Mouse (Mus musculus) mesoderm, embryonic 11.5 days (tissue): Measurements from ENCODE around the gene Irs1.

Experiments
- DNase-seq: peaks from one replicate; pipeline ENCODE4 v3.0.0-alpha.2; 2012; ENCODE audit warnings: low read depth, low spot score

Gene Irs1

GRCm38 (mm10) chr1:82257457-82257856 is 33.8 kb downstream of the Irs1 start:
- peak; percentile 51 for DNase-seq

DNA sequence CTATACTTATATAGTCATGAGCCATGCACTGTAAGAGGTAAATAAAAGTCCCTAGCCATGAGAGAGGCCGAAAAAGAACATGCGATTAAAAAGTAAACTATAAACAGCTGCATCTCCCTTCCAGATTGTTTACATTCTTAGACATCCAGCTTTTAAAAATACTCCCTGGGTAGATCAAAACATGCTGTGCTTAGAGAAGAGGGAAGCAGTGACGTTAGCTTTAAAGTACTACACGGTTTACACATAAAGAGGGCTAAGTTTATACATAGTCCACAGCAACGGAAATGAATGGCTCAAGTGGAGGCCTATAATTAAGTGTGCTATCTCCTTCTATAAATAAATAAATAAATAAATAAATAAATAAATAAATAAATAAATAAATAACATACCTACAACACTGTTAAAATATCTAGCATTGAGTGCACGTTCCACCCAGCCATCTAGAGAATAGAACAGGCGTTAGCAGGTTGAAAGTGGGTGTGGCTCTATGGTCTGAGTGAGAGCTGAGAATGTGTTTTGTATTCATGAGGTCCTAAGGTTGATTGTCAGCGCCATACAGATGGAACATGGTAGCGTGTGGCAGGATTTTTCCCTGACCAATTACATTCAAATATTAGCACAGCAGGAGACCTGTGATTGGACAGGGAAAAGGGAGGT is 37.3 kb downstream of the Irs1 start:
- no peak for DNase-seq

- DNase-seq, result no peak
Measured at GRCm38 (mm10) chr1:82247221-82247951, 43.8 kb downstream of the Irs1 start.

DNA sequence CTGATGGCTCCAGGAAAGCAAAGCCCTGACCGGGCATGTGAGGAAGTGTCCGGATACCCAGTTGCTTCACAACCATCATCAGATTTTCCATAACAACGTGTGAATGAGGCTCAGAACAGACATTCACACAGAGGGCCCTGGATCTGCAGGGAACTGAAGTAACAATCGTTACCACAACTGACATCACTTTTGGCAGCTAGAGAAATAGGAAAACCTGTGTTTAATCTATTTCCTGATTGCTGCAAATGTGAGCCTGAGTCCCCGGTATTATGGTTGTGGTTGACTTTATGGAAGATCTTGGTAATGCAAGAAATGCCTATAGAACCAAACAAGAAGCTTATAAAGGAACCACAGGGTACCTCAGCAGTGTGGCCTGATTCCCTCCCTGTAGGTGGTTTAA is 46.2 kb downstream of the Irs1 start:
- no peak for DNase-seq

- DNase-seq, result no peak
Measured at GRCm38 (mm10) chr1:82243260-82243825, 47.9 kb downstream of the Irs1 start.

- DNase-seq, result no peak
Measured at GRCm38 (mm10) chr1:82239409-82240201, 51.6 kb downstream of the Irs1 start.

- DNase-seq, result no peak
Measured at GRCm38 (mm10) chr1:82238245-82238644, 53.0 kb downstream of the Irs1 start.

DNA sequence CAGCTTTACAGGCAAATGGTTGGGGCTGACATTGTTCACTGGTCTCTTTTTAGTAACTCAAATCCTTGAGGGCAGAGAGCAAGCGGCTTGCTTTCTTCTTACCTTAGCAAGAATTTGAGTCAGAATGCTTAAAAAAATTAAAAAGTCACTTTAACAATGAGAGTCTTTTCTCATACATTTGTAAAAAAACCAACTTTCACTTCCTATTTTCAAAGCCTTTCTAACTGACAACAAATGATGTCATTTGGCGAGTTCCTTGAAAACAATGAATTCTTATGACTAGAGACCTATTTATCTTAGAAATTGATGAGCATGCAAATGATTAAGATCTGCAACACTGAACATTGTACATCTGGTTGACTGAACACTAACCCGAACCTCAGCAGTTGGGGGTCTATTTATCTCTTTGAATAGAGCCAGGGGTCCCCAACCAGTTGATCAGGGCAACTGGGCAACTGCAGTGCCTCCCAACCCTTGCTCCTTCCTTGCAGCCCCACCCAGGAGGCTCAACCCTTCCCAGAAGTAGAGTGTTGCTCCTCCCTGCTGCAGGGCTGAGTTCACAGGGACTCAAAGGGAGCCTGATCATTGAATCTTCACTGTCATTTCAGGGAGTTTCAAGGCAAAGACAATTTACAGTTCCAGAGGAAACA is 55.6 kb downstream of the Irs1 start:
- no peak for DNase-seq

DNA sequence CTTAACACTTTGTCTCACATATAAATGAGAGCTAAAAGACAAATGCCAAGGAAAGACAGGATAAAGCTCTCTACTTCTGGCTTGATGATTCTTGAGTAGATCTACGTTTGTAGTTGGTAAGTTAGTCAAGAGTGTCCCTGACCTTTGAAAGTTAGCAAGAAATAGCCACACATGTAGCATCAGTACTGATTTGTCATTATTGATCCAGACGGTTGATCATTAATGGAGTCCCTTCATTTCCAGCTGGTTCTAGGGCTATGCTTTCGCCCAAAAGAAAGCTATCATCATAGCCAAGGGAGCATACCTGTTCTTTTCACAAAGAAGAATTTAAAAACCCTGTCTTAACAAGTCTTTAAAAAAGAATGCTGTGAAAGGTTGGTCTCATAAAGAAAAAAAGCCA is 56.6 kb downstream of the Irs1 start:
- DNase-seq, result no peak

- DNase-seq, result no peak
Measured at GRCm38 (mm10) chr1:82232812-82233211, 58.4 kb downstream of the Irs1 start, which contains the start of gene Gm9747. TSS of gene Gm9747 (plus strand) at chr1:82233112.

DNA sequence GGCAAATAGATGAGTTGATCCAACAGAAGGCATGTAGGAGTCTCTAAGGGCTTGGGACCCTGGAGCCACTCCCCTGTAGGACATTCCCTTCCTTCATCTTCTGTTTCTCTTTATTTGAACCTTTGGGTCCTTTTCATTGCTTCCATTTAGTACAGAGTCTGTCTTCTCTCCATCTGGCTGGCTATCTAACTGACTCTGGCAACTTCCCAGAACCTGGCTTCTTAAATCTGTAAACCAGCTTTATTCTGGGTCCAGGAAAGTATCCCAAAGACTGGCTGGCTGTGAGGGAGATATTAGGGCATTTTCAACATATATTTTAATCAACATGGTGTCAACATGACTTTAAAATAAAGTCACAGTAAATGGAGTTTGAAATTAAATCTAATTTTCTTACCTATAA is 62.4 kb downstream of the Irs1 start:
- DNase-seq, result no peak

GRCm38 (mm10) chr1:82223042-82223795 is 68.0 kb downstream of the Irs1 start:
- DNase-seq, result no peak

- DNase-seq, result no peak
Measured at GRCm38 (mm10) chr1:82221462-82221861, 69.8 kb downstream of the Irs1 start.

- DNase-seq, result no peak
Measured at GRCm38 (mm10) chr1:82220673-82221396, 70.4 kb downstream of the Irs1 start.

- no peak for DNase-seq
Measured at GRCm38 (mm10) chr1:82207511-82207910, 83.7 kb downstream of the Irs1 start.

DNA sequence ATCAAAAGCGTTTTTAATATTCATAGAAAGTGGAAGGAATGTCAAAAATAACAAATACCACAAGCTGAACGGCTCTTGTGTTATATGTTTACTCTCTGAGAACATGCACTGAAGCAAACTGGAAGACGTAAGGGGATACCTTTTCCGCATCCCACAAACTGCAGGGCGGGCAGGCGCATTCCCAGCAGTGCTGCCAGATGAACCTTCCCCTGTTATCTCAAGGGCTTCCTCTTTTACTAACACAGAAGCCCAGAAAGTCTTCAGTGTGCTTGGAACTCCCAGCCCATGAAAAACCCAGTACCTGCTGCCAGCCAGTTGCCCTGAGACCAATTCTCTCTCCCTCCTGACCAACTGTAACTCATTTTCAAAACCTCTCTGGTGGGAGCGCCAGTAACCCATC is 90.6 kb downstream of the Irs1 start:
- DNase-seq, result no peak

GRCm38 (mm10) chr1:82199918-82200317 is 91.3 kb downstream of the Irs1 start:
- no peak for DNase-seq

DNA sequence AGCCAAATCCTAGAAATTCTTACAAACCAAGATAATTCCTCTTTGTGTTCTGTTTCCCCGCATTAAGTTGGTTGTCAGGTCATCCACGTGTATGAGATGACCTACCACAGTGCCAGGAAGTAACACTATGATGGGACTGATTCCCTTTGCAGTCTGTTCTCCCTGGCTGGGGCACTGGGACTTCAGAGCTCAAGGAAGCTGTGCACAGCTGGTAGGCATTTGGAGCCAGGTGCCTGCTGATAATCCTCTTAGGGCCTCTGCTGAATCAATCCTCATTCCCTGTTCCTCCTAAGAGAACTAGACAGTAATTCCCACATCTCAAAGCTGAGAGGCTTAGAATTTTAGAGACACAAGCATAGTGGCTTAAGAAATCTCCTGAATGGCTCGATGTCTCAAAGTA is 99.6 kb downstream of the Irs1 start:
- DNase-seq, result no peak

DNA sequence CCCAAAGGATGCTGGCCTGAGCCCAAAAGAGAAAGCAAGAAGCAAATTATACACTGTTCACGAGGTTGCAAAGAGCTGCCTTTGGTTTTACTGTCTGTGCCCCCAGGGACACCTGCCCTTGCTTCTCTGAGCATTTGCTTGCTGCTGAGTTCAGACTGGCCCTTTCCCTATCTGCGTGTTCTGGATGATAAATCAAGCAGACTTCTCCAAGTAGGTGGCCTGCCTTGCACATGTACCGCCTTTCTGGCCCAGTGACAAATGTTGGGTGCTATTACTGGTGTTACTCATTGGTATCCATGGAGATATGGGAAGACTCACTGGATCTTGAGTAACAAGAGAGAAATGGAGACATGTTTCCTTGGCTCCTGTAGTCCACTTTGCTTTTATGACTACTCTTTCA is 101.7 kb downstream of the Irs1 start:
- peak; percentile 35 for DNase-seq

DNA sequence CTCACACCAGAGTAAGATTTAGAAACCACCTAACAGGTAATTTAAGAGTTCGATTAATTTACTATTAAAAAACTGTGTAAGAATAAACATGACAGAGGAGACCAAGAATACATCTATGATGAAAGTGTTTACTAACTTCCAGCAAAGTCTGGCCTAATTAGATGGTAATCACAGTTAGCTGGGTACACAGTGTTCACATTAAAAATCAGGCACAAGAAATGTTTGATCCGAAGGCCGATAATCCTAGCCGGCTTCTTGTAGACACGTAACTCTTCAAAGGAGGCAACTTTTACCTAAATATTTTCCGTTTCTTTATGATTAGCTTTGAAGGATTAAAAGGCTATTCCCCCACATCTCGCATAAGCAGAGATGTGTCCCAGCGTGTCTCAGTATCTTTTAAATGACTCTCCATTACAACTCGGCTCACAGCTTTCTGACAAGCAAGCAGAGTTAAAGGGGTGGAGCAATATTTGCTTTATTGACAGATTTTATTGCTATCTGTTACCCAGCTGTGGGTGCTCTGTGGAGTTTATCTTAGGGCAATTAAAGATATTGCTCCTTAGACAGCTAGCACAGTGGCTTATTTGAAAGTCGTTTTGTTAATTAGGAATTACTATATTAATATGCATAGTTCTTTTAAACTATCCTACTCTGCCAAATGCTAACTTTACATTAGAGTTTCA is 102.5 kb downstream of the Irs1 start:
- no peak for DNase-seq
